Mouse (Mus musculus): Measurements from ENCODE around the gene Pafah1b3.

DNA sequence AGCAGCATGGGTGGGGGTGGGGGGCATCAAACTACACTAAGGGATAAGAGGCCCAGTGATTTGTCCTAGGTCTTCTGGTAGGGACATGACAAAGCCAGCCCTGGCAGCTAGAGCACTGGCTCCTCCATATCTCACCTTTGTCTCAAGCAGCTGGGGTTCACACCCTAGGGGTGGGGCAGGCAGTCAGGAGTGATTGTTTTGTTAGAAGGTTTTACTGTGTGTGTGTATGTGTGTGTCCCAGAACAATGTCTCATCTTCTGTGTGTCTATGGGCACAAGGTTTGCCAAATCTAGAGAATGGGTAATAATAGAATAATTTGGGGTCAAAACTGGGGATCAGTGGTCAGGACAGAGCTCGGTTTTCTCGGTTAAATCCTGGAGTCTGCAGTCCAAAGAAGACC lies 7.7 kb upstream of the Pafah1b3 start:
- TF ChIP-seq CTCF (IDR thresholded peaks at IDR 0.05; ENCODE audit: insufficient read depth, low read length) (no peak), POLR2A (IDR thresholded peaks at IDR 0.05; ENCODE audit: borderline replicate concordance, extremely low read depth, low read depth, low read length) (no peak)
